ENCODE assay signal across 14 mouse cellular contexts in genomic region chr8:123988605-123989038, GRCm38 (mm10). TPM values are rescaled to one million over a fixed set of nuclear protein-coding genes. Genes with fewer than 3 reads are reported as not detected.
DNase-seq lines count a peak whose midpoint lies in the region; ATAC-seq and TF ChIP-seq lines count a peak whose summit lies in the region.
"Had no signal": no experiment of that assay in that cellular context is flagged by ENCODE, and none has a peak within 500 bp of the region (broad histone marks: within the 10 kb centered on the region; RNA-seq: fewer than 3 reads in every experiment).

No protein-coding gene starts in this region.

- H3K4me1 ChIP-seq in liver, embryonic 12.5 days: peaks cover 94% of the 10 kb centered on the region
- no peaks in the 10 kb centered on the region for H3K4me1 ChIP-seq in stomach, postnatal 0 days (replicated peaks; ENCODE audit: control insufficient read depth, insufficient read depth)
- no peaks in the 10 kb centered on the region for H3K4me1 ChIP-seq in kidney, adult 2 months (ENCODE audit: control insufficient read depth, insufficient read depth, low read length)
- H3K4me1 ChIP-seq: limb, embryonic 15.5 days; neural tube, embryonic 13.5 days had no signal

- no peak for TF ChIP-seq POLR2A in kidney, adult 2 months (IDR thresholded peaks at IDR 0.05; ENCODE audit: low read depth, low read length)

- TF ChIP-seq CTCF in stomach, postnatal 0 days (IDR thresholded peaks at IDR 0.05; ENCODE audit: low read depth): no peak
- no peak for TF ChIP-seq CTCF in kidney, adult 2 months (conservative IDR thresholded peaks at IDR 0.05; ENCODE audit: insufficient read depth, insufficient read length, low read depth, low read length)

- peak overlapping the region; percentile 82 for H3K4me2 ChIP-seq in liver, embryonic 12.5 days
- H3K4me2 ChIP-seq in stomach, postnatal 0 days (replicated peaks; ENCODE audit: low read depth): no peak overlapping the region
- H3K4me2 ChIP-seq: limb, embryonic 15.5 days; neural tube, embryonic 13.5 days had no signal

- H3K9me3 ChIP-seq in liver, embryonic 12.5 days (replicated peaks): no peaks in the 10 kb centered on the region
- H3K9me3 ChIP-seq in stomach, postnatal 0 days (ENCODE audit: control insufficient read depth, low read length): no peaks in the 10 kb centered on the region
- H3K9me3 ChIP-seq: limb, embryonic 15.5 days; neural tube, embryonic 13.5 days had no signal

- TF ChIP-seq EP300 in stomach, postnatal 0 days (optimal IDR thresholded peaks at IDR 0.05): no peak

- H3K4me3 ChIP-seq in liver, embryonic 12.5 days: peak overlapping the region; percentile 39
- H3K4me3 ChIP-seq in stomach, postnatal 0 days (ENCODE audit: low read depth, low read length): no peak overlapping the region
- H3K4me3 ChIP-seq in kidney, adult 2 months (ENCODE audit: insufficient read depth, low read depth, low read length): no peak overlapping the region
- H3K4me3 ChIP-seq: limb, embryonic 15.5 days; neural tube, embryonic 13.5 days had no signal

- DNase-seq in lung, postnatal 36 days: peak; percentile 38
- DNase-seq in lung, postnatal 14 days: no peak
- peak; percentile 82 for DNase-seq in stomach, postnatal 0 days (ENCODE audit: low spot score)
- no peak for DNase-seq in adrenal gland, postnatal 25 days
- DNase-seq in thymus, postnatal 14 days: no peak
- DNase-seq in kidney, adult 2 months: no peak
- DNase-seq: cerebellum, adult 18-20 months; kidney, adult 18-20 months had no signal

- H3K9ac ChIP-seq in liver, embryonic 12.5 days: peak overlapping the region; percentile 77
- H3K9ac ChIP-seq in stomach, postnatal 0 days (ENCODE audit: low read length): no peak overlapping the region
- H3K9ac ChIP-seq: limb, embryonic 15.5 days; neural tube, embryonic 13.5 days had no signal

- peak; percentile 85 for ATAC-seq in erythroblast, adult 5-6 weeks (replicated peaks; ENCODE audit: low FRiP score, poor library complexity, severe bottlenecking)
- ATAC-seq in liver, embryonic 12.5 days: peak; percentile 91
- ATAC-seq in stomach, postnatal 0 days (ENCODE audit: low FRiP score, low TSS enrichment): peak; percentile 67
- ATAC-seq: forebrain, embryonic 14.5 days; Patski had no signal

- H3K27me3 ChIP-seq in liver, embryonic 12.5 days (replicated peaks): no peaks in the 10 kb centered on the region
- H3K27me3 ChIP-seq in stomach, postnatal 0 days (ENCODE audit: control insufficient read depth, insufficient read depth, low read length): no peaks in the 10 kb centered on the region
- H3K27me3 ChIP-seq in kidney, adult 2 months (replicated peaks; ENCODE audit: control insufficient read depth, insufficient read depth, low read length): no peaks in the 10 kb centered on the region
- H3K27me3 ChIP-seq: limb, embryonic 15.5 days; neural tube, embryonic 13.5 days; Patski had no signal

- H3K36me3 ChIP-seq in liver, embryonic 12.5 days: peaks cover 11% of the 10 kb centered on the region
- H3K36me3 ChIP-seq in stomach, postnatal 0 days (ENCODE audit: control insufficient read depth, insufficient read depth, low read length): no peaks in the 10 kb centered on the region
- no peaks in the 10 kb centered on the region for H3K36me3 ChIP-seq in kidney, adult 2 months (ENCODE audit: control insufficient read depth, insufficient read depth, low read length)

- peak overlapping the region; percentile 99 for H3K27ac ChIP-seq in liver, embryonic 12.5 days
- H3K27ac ChIP-seq in stomach, postnatal 0 days (replicated peaks): peak overlapping the region; percentile 58
- no peak overlapping the region for H3K27ac ChIP-seq in kidney, adult 2 months (ENCODE audit: insufficient read depth, low read depth, low read length)
- H3K27ac ChIP-seq: limb, embryonic 15.5 days; neural tube, embryonic 13.5 days had no signal

- 7% methylated on average over 6 of the region's 6 CpGs for WGBS in liver, embryonic 12.5 days (ENCODE audit: insufficient replicate concordance)
- WGBS in stomach, postnatal 0 days: 36% methylated on average over 6 of the region's 6 CpGs
- 68% methylated on average over 6 of the region's 6 CpGs for WGBS in kidney, adult 2 months

RNA-seq across cellular contexts. Expression of gene Abcb10, which starts 5.7 kb away (rescaled TPM):
- total RNA-seq in erythroblast, adult 5-6 weeks (2015; ENCODE audit: low replicate concordance): 323 and 353 TPM in 2 replicates
- 448 and 511 TPM in 2 replicates for total RNA-seq in erythroblast, adult 5-6 weeks (2017; ENCODE audit: low replicate concordance)
- 191 and 196 TPM in 2 replicates for polyA plus RNA-seq in liver, embryonic 12.5 days (2016; fragmentation: Nextera tagmentation; extraction: Ambion mirVana)
- polyA plus RNA-seq in stomach, postnatal 0 days (2015; fragmentation: Nextera tagmentation; extraction: Ambion mirVana): 14.7 and 15.2 TPM in 2 replicates
- total RNA-seq in adrenal gland, postnatal 25 days (2021): 10.4 and 14.3 TPM in 2 replicates
- polyA plus RNA-seq in kidney, adult 2 months (2012; rRNA removed): 16.4 and 16.5 TPM in 2 replicates

RNA-seq across cellular contexts. Expression of gene Taf5l, which starts 32.6 kb away (rescaled TPM):
- total RNA-seq in erythroblast, adult 5-6 weeks (2015; ENCODE audit: low replicate concordance): 17.6 and 18.6 TPM in 2 replicates
- 16.5 and 24.8 TPM in 2 replicates for total RNA-seq in erythroblast, adult 5-6 weeks (2017; ENCODE audit: low replicate concordance)
- polyA plus RNA-seq in liver, embryonic 12.5 days (2016; fragmentation: Nextera tagmentation; extraction: Ambion mirVana): 47.2 and 48.0 TPM in 2 replicates
- 18.0 and 21.0 TPM in 2 replicates for polyA plus RNA-seq in stomach, postnatal 0 days (2015; fragmentation: Nextera tagmentation; extraction: Ambion mirVana)
- total RNA-seq in adrenal gland, postnatal 25 days (2021): 19.7 and 19.8 TPM in 2 replicates
- polyA plus RNA-seq in kidney, adult 2 months (2012; rRNA removed): 20.4 and 22.2 TPM in 2 replicates

RNA-seq across cellular contexts. Expression of gene Urb2, which starts 32.7 kb away (rescaled TPM):
- 4.6 and 9.4 TPM in 2 replicates for total RNA-seq in erythroblast, adult 5-6 weeks (2015; ENCODE audit: low replicate concordance)
- 4.6 and 5.0 TPM in 2 replicates for total RNA-seq in erythroblast, adult 5-6 weeks (2017; ENCODE audit: low replicate concordance)
- 5.9 and 7.2 TPM in 2 replicates for polyA plus RNA-seq in liver, embryonic 12.5 days (2016; fragmentation: Nextera tagmentation; extraction: Ambion mirVana)
- 1.2 and 1.6 TPM in 2 replicates for polyA plus RNA-seq in stomach, postnatal 0 days (2015; fragmentation: Nextera tagmentation; extraction: Ambion mirVana)
- total RNA-seq in adrenal gland, postnatal 25 days (2021): 11.3 and 11.5 TPM in 2 replicates
- 3.3 and 3.5 TPM in 2 replicates for polyA plus RNA-seq in kidney, adult 2 months (2012; rRNA removed)

RNA-seq across cellular contexts. Expression of gene Nup133, which starts 39.6 kb away (rescaled TPM):
- total RNA-seq in erythroblast, adult 5-6 weeks (2015; ENCODE audit: low replicate concordance): 40.0 and 44.9 TPM in 2 replicates
- total RNA-seq in erythroblast, adult 5-6 weeks (2017; ENCODE audit: low replicate concordance): 69.3 and 79.0 TPM in 2 replicates
- 35.8 and 36.9 TPM in 2 replicates for polyA plus RNA-seq in liver, embryonic 12.5 days (2016; fragmentation: Nextera tagmentation; extraction: Ambion mirVana)
- 8.2 and 8.5 TPM in 2 replicates for polyA plus RNA-seq in stomach, postnatal 0 days (2015; fragmentation: Nextera tagmentation; extraction: Ambion mirVana)
- total RNA-seq in adrenal gland, postnatal 25 days (2021): 18.8 and 22.0 TPM in 2 replicates
- 7.9 and 8.7 TPM in 2 replicates for polyA plus RNA-seq in kidney, adult 2 months (2012; rRNA removed)

Comparison
In these comparisons a context has a peak if more than half of its experiments do, and no peak if none do; other contexts are left out.
1. DNase-seq: peak in lung, postnatal 36 days (single experiment) and stomach, postnatal 0 days (single experiment); none in lung, postnatal 14 days (single experiment), adrenal gland, postnatal 25 days (single experiment), thymus, postnatal 14 days (single experiment) and kidney, adult 2 months (single experiment).
2. RNA of gene Abcb10, which starts 5.7 kb away (polyA plus RNA-seq): 191 to 196 TPM in liver, embryonic 12.5 days; 16.4 to 16.5 TPM in kidney, adult 2 months and 14.7 to 15.2 TPM in stomach, postnatal 0 days; every median in the first group is over 10 times any median in the second.
3. Peak in every context shown above with its lines, with median percentiles within 50 percentile points of each other: ATAC-seq.